Comparison of ENCODE assay signal across 13 mouse cellular contexts in the genomic region with DNA sequence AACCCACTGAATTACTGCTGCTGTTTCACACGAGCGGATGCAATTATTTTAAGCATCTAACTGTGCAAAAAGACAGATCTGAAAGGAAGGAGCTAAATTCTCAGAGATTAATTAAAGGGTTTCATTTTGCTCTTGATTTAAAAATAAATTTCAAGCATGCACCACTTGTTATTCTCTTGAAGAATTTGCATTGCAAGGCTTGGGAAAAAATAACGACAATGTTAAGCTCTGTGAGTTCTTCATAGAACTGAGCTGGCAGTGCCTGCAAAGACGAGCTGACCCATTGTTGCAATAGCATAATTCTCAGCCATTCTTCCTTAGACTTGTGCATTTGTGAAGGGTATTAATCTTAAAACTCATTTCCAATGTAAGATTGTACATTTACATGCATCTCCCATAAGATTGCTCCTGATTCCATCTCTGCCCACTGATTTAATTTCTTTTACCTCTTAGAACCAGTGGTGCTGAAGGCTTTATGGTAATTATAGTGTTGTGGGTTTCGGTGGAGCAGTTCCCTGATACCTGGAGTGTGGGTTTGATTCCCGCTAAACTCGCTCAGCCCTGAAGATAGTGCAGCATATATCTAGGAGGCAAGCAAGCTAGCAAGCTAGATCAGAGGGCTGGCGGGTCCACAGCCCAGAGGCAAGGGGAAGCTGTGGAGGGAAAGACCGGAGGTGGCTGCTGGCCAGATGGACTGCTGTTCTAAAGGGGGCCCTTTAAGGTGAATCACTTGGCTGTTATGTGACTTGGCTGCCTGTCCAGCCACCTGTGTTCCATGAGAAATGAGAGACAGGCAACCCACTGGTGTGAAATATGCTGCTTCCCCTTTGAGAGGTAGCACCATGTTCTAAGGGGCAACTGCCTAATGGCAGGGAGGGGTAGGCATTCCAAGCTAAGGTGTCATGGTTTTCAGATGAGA.
DNase-seq lines count a peak whose midpoint lies in the region; ATAC-seq and TF ChIP-seq lines count a peak whose summit lies in the region.
"Had no signal": no experiment of that assay in that cellular context is flagged by ENCODE, and none has a peak within 500 bp of the region (broad histone marks: within the 10 kb centered on the region; RNA-seq: fewer than 3 reads in every experiment).

No protein-coding gene starts in this region.

- DNase-seq in forebrain, postnatal 0 days = no peak
- peak; percentile 27 for DNase-seq in midbrain, embryonic 14.5 days
- DNase-seq in cerebellum, postnatal 36 days = peak; percentile 54 to 59
- peak; percentile 50 for DNase-seq in telencephalon, adult 2 months (ENCODE audit: low read depth, low spot score)
- no peak for DNase-seq in embryo, embryonic 10 days (ENCODE audit: low spot score)
- DNase-seq: adrenal gland, postnatal 36 days; heart, adult 18-20 months; kidney, adult 9 months; spleen, adult 18-20 months had no signal

- 0 out of 2 replicates have a peak overlapping the region, but pooled peaks have one; percentile 23 for H3K27ac ChIP-seq in forebrain, embryonic 15.5 days (replicated peaks)
- no peak overlapping the region for H3K27ac ChIP-seq in forebrain, postnatal 0 days (ENCODE audit: low read depth, low read length)
- H3K27ac ChIP-seq in midbrain, embryonic 14.5 days (replicated peaks; ENCODE audit: low read depth, low read length) = peak overlapping the region; percentile 64
- H3K27ac ChIP-seq in midbrain, embryonic 15.5 days = no peak overlapping the region
- H3K27ac ChIP-seq: liver, embryonic 14.5 days had no signal

- H3K27me3 ChIP-seq in forebrain, embryonic 15.5 days = no peaks in the 10 kb centered on the region
- no peaks in the 10 kb centered on the region for H3K27me3 ChIP-seq in forebrain, postnatal 0 days (ENCODE audit: insufficient read depth, low read length)
- H3K27me3 ChIP-seq in midbrain, embryonic 14.5 days (ENCODE audit: control insufficient read depth, insufficient read depth, low read length) = no peaks in the 10 kb centered on the region; the same call in 1 of the 2 replicates
- H3K27me3 ChIP-seq in midbrain, embryonic 15.5 days (replicated peaks) = no peaks in the 10 kb centered on the region

- peaks cover 17% of the 10 kb centered on the region for H3K4me1 ChIP-seq in forebrain, embryonic 15.5 days
- H3K4me1 ChIP-seq in forebrain, postnatal 0 days (ENCODE audit: insufficient read depth) = 0 out of 2 replicates have a peak, but pooled peaks cover 3% of the 10 kb centered on the region
- peaks cover 9% of the 10 kb centered on the region; the same call in 1 of the 2 replicates for H3K4me1 ChIP-seq in midbrain, embryonic 14.5 days (ENCODE audit: control insufficient read depth, insufficient read depth, low read length)
- H3K4me1 ChIP-seq in midbrain, embryonic 15.5 days = peaks cover 14% of the 10 kb centered on the region; the same call in 1 of the 2 replicates

- H3K9ac ChIP-seq in forebrain, embryonic 15.5 days (replicated peaks) = no peak overlapping the region
- no peak overlapping the region for H3K9ac ChIP-seq in forebrain, postnatal 0 days
- no peak overlapping the region for H3K9ac ChIP-seq in midbrain, embryonic 14.5 days (replicated peaks; ENCODE audit: low read length)
- no peak overlapping the region for H3K9ac ChIP-seq in midbrain, embryonic 15.5 days
- H3K9ac ChIP-seq: liver, embryonic 14.5 days had no signal

- H3K36me3 ChIP-seq in forebrain, embryonic 15.5 days = no peaks in the 10 kb centered on the region
- H3K36me3 ChIP-seq in forebrain, postnatal 0 days (ENCODE audit: insufficient read depth) = no peaks in the 10 kb centered on the region
- H3K36me3 ChIP-seq in midbrain, embryonic 14.5 days (ENCODE audit: control insufficient read depth, insufficient read depth, low read length) = no peaks in the 10 kb centered on the region
- no peaks in the 10 kb centered on the region for H3K36me3 ChIP-seq in midbrain, embryonic 15.5 days (replicated peaks)

- TF ChIP-seq CTCF in forebrain, postnatal 0 days (IDR thresholded peaks at IDR 0.05; ENCODE audit: low read depth) = no peak

- ATAC-seq in forebrain, embryonic 15.5 days (replicated peaks) = 0 out of 2 replicates have a peak, but pooled peaks have one; percentile 29
- no peak for ATAC-seq in forebrain, postnatal 0 days
- no peak for ATAC-seq in midbrain, embryonic 14.5 days (ENCODE audit: low FRiP score, low TSS enrichment)
- no peak for ATAC-seq in midbrain, embryonic 15.5 days (replicated peaks)
- no peak for ATAC-seq in monocyte, adult 5-6 weeks (replicated peaks; ENCODE audit: insufficient number of reproducible peaks, low FRiP score, low TSS enrichment, poor library complexity, severe bottlenecking)

- no peak overlapping the region for H3K4me3 ChIP-seq in forebrain, embryonic 15.5 days
- no peak overlapping the region for H3K4me3 ChIP-seq in forebrain, postnatal 0 days (ENCODE audit: low read depth, low read length)
- H3K4me3 ChIP-seq in midbrain, embryonic 14.5 days (replicated peaks; ENCODE audit: low read depth, low read length) = no peak overlapping the region
- H3K4me3 ChIP-seq in midbrain, embryonic 15.5 days = no peak overlapping the region

- H3K9me3 ChIP-seq in forebrain, embryonic 15.5 days = no peaks in the 10 kb centered on the region
- no peaks in the 10 kb centered on the region for H3K9me3 ChIP-seq in forebrain, postnatal 0 days (ENCODE audit: low read length)
- H3K9me3 ChIP-seq in midbrain, embryonic 14.5 days (ENCODE audit: control insufficient read depth, low read length) = no peaks in the 10 kb centered on the region
- no peaks in the 10 kb centered on the region for H3K9me3 ChIP-seq in midbrain, embryonic 15.5 days

- WGBS in forebrain, embryonic 15.5 days = 30% methylated on average over 9 of the region's 9 CpGs
- 34% methylated on average over 9 of the region's 9 CpGs for WGBS in forebrain, postnatal 0 days
- WGBS in midbrain, embryonic 14.5 days = 65% methylated on average over 9 of the region's 9 CpGs
- 50% methylated on average over 9 of the region's 9 CpGs for WGBS in midbrain, embryonic 15.5 days

- no peak overlapping the region for H3K4me2 ChIP-seq in forebrain, embryonic 15.5 days (replicated peaks)
- H3K4me2 ChIP-seq in forebrain, postnatal 0 days (ENCODE audit: low read depth) = no peak overlapping the region
- H3K4me2 ChIP-seq in midbrain, embryonic 14.5 days (ENCODE audit: low read length) = no peak overlapping the region
- no peak overlapping the region for H3K4me2 ChIP-seq in midbrain, embryonic 15.5 days

Comparison
In these comparisons a context has a peak if more than half of its experiments do, and no peak if none do; other contexts are left out.
1. H3K27ac ChIP-seq: peak in forebrain, embryonic 15.5 days (single experiment) and midbrain, embryonic 14.5 days (single experiment); none in forebrain, postnatal 0 days (single experiment) and midbrain, embryonic 15.5 days (single experiment).
2. DNase-seq: peak in midbrain, embryonic 14.5 days (single experiment), cerebellum, postnatal 36 days (2 of 2) and telencephalon, adult 2 months (single experiment); none in forebrain, postnatal 0 days (single experiment) and embryo, embryonic 10 days (single experiment).